Mouse (Mus musculus): ENCODE measurements around the gene Slc4a1. TPM values are rescaled to one million over a fixed set of nuclear protein-coding genes. Genes with fewer than 3 reads are reported as not detected.

Gene Slc4a1
- total and polyA plus RNA-seq, 2 experiments from 2014 or later, result 0.24 to 0.68 TPM

DNA sequence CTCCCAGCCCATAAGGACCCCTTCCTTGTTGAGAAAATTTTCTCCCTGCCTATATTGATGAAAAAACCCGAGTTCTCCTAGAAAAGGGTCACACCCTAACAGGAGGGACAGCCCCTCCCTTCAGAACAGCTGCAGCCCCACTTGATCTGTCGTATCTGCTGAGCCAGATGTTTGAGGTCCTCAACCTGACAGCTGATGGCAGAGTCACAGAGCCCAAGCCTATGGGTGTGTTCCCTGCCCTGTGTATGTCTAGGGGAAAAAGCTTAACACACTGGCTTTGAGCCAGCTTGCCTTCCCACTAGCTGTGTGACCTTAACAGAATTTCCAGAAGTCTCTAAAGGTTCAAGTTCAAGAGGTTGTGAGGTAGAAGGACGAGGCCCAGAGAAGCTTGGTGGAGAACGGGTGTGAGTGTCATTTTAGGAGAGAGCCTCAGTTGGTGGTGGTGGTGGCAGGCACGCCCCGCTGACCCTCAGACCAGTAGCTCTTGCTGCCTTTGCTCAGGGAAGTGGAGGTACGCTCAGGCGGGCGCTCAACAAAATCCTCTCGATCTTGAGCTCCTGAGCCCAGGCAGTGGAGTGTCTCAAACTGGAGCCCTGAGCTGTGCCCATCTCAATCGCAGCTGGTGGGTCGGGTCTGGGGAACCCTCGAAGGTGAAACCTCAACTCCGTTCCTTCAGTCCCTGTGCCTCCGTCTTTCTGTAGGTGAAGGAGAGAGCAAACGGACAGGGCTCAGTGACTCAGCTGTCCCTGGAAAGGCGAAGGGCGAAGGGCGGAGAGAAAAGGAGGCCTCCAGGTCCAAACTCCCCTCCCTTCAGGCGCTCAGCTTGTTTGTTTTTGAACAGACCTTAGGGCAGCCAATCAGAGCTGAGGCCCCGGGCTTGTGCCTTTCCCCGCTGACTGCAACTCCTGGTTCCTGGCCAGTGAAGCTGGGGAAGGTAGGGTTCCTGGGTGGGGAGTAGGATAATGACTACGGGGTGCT, 9.5 kb upstream of the Slc4a1 start:
- Histone ChIP-seq H3K4me2 (ENCODE audit: low read depth) (peak overlapping the region; percentile 29), H3K4me3 (ENCODE audit: low read depth, low read length) (no peak overlapping the region)

DNA sequence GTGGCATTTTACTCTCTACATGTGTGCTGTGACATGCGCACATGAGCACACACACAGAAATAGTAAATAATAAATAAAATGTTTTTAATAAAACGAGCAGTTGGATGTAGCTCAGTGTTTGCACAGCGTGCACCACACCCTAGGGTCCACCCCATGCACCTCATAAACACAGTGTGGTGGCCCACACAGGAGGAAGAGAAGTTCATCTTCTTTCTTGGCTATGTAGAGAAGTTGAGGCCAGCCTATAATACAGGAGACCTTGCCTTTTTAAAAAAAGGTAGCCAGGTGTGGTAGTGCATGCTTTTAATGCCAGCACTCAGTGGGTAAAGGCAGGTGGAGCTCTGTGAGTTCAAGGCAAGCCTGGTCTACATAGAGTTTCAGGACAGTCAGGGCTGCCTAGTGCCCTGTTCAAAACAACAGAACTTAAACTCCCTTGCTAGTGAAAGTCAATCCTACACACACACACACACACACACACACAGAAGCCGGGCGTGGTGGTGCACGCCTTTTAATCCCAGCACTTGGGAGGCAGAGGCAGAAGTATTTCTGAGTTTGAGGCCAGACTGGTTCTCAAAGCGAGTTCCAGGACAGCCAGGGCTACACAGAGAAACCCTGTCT, 8.2 kb upstream of the Slc4a1 start:
- WGBS, result 85% methylated on average over 7 of the region's 7 CpGs
- Histone ChIP-seq H3K27ac (ENCODE audit: low read depth, low read length) (no peak overlapping the region), H3K9me3 (ENCODE audit: low read length) (no peaks in the 10 kb centered on the region), H3K9ac (no peak overlapping the region), H3K36me3 (ENCODE audit: insufficient read depth) (no peaks in the 10 kb centered on the region), H3K4me1 (ENCODE audit: insufficient read depth) (no peaks in the 10 kb centered on the region), H3K4me2 (ENCODE audit: low read depth) (no peak overlapping the region), H3K4me3 (ENCODE audit: low read depth, low read length) (no peak overlapping the region), H3K27me3 (ENCODE audit: insufficient read depth, low read length) (no peaks in the 10 kb centered on the region)
- DNase-seq (no peak), ATAC-seq (no peak)
- no peak for TF ChIP-seq CTCF (IDR thresholded peaks at IDR 0.05; ENCODE audit: low read depth)

More for the DNA sequence above, 9.5 kb upstream of the Slc4a1 start:
- ATAC-seq, result no peak
- Histone ChIP-seq H3K27ac (ENCODE audit: low read depth, low read length) (no peak overlapping the region), H3K36me3 (ENCODE audit: insufficient read depth) (no peaks in the 10 kb centered on the region), H3K27me3 (ENCODE audit: insufficient read depth, low read length) (no peaks in the 10 kb centered on the region), H3K4me1 (ENCODE audit: insufficient read depth) (no peaks in the 10 kb centered on the region), H3K9ac (no peak overlapping the region), H3K9me3 (ENCODE audit: low read length) (no peaks in the 10 kb centered on the region)
- WGBS, result 6% methylated on average over 22 of the region's 23 CpGs
- no peak for TF ChIP-seq CTCF (IDR thresholded peaks at IDR 0.05; ENCODE audit: low read depth)
- no peak for DNase-seq

DNA sequence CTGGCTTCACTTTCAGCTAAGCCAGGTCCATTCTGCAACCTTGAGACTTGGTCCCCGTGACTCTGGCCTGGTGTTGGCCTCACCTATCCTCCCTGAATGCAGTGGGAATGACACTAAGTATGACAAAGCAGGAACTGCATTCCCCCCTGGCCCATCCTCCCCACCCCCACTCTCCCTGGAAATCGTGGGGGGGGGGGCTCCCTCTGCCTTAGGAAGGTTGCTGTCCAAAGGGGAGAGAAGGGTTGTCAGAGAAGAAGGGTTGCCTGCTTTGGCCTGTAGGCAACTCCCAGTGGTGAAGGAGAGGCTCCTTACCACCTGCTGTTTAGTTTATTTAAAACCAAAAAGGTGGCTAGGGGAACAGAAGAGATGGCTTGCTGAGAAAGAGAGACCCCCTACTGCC, 7.6 kb upstream of the Slc4a1 start:
- H3K4me1 ChIP-seq (ENCODE audit: insufficient read depth), result no peaks in the 10 kb centered on the region
- 30% methylated on average over 2 of the region's 2 CpGs for WGBS
- no peak overlapping the region for H3K4me2 ChIP-seq (ENCODE audit: low read depth)
- TF ChIP-seq CTCF (IDR thresholded peaks at IDR 0.05; ENCODE audit: low read depth), result no peak
- DNase-seq, result no peak
- no peaks in the 10 kb centered on the region for H3K9me3 ChIP-seq (ENCODE audit: low read length)
- H3K27me3 ChIP-seq (ENCODE audit: insufficient read depth, low read length), result no peaks in the 10 kb centered on the region
- no peaks in the 10 kb centered on the region for H3K36me3 ChIP-seq (ENCODE audit: insufficient read depth)
- no peak overlapping the region for H3K4me3 ChIP-seq (ENCODE audit: low read depth, low read length)
- no peak overlapping the region for H3K27ac ChIP-seq (ENCODE audit: low read depth, low read length)
- no peak for ATAC-seq
- no peak overlapping the region for H3K9ac ChIP-seq

DNA sequence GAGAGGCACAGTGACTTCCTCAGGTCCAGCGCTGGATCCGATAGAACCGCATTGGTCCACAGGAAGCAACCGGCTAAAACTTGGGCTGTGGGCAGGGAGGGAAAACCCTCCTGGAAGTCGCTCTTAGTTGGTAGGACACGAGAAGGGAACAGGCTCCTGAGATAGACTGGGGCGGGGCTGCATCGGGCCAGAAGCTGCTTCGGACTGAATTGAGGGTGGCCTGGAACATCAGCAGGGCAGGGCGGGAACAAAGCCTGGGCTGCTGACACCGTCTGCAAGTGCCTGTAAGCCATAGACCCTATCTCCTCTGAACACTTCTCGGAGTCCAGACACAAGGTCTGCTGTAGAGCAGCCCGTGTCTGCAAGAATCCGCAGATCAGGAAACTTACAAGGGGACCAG, 6.9 kb upstream of the Slc4a1 start:
- whole genome bisulfite sequencing, result 47% methylated on average over 13 of the region's 14 CpGs
- no peak overlapping the region for H3K27ac ChIP-seq (ENCODE audit: low read depth, low read length)
- H3K9me3 ChIP-seq (ENCODE audit: low read length), result no peaks in the 10 kb centered on the region
- no peak for TF ChIP-seq CTCF (IDR thresholded peaks at IDR 0.05; ENCODE audit: low read depth)
- ATAC-seq, result no peak
- no peak overlapping the region for H3K9ac ChIP-seq
- H3K27me3 ChIP-seq (ENCODE audit: insufficient read depth, low read length), result no peaks in the 10 kb centered on the region
- no peaks in the 10 kb centered on the region for H3K36me3 ChIP-seq (ENCODE audit: insufficient read depth)
- H3K4me1 ChIP-seq (ENCODE audit: insufficient read depth), result no peaks in the 10 kb centered on the region
- H3K4me3 ChIP-seq (ENCODE audit: low read depth, low read length), result no peak overlapping the region
- H3K4me2 ChIP-seq (ENCODE audit: low read depth), result no peak overlapping the region
- no peak for DNase-seq

DNA sequence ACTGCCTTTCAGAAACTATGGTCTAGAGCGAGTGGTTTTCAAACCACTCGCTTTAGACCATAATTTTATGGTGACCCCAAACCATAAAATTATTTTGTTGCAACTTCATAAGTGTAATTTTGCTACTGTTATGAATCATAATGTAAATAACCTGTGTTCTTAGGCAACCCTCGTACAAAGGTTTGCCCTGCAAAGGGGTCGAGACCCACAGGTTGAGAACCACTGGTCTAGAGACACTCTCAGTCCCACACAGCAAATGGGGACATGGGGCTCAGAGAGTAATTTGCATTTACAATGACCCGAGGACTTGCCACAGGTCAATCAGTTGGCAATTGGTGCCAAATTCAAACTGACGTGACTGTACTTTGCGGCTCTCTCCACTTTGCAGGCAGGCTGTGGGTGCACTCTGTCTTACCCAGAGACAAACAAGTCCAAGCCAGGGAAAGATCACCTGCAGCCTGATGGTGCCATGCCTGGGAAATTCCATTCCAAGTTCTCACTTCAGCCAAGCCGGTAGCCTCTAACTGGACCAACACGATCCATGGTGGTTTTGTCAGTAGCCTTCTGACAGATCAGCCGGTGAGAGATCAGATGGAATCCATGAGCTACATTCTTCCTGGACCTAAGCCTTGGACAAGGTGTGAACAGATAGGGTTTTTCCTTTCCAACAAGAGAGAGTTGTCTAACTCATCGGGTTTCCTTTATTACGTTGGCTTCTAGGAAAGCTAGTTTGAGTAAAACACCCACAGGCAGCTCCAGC, 6.1 kb upstream of the Slc4a1 start:
- DNase-seq (no peak), ATAC-seq (no peak)
- Histone ChIP-seq H3K4me1 (ENCODE audit: insufficient read depth) (no peaks in the 10 kb centered on the region), H3K27me3 (ENCODE audit: insufficient read depth, low read length) (no peaks in the 10 kb centered on the region), H3K9me3 (ENCODE audit: low read length) (no peaks in the 10 kb centered on the region), H3K4me3 (ENCODE audit: low read depth, low read length) (no peak overlapping the region), H3K27ac (ENCODE audit: low read depth, low read length) (no peak overlapping the region), H3K36me3 (ENCODE audit: insufficient read depth) (no peaks in the 10 kb centered on the region), H3K9ac (no peak overlapping the region), H3K4me2 (ENCODE audit: low read depth) (no peak overlapping the region)
- no peak for TF ChIP-seq CTCF (IDR thresholded peaks at IDR 0.05; ENCODE audit: low read depth)
- 86% methylated on average over 12 of the region's 12 CpGs for WGBS

DNA sequence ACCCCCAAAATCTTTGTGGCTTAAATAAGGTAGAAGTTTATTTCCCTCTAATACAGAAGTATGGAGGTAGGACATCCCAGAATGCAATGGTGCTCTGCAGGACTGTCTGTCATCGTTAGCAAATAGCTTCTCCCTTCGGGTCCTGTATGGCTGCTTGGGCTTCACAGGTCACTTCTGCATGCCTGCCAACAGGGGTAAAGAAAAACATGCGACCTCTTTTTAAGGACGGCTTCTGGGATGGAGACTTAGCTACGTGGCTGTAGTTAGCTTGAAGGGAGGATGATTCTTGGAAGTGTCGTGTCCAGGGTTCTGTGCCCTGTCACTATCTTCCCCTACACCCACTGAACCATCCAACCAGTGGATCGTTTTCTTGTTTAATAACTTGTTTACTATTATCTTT, 4.3 kb upstream of the Slc4a1 start:
- WGBS, result 57% methylated on average over 7 of the region's 7 CpGs
- Histone ChIP-seq H3K27me3 (ENCODE audit: insufficient read depth, low read length) (no peaks in the 10 kb centered on the region), H3K9me3 (ENCODE audit: low read length) (no peaks in the 10 kb centered on the region), H3K4me1 (ENCODE audit: insufficient read depth) (no peaks in the 10 kb centered on the region), H3K4me2 (ENCODE audit: low read depth) (no peak overlapping the region), H3K27ac (ENCODE audit: low read depth, low read length) (no peak overlapping the region), H3K36me3 (ENCODE audit: insufficient read depth) (no peaks in the 10 kb centered on the region), H3K4me3 (ENCODE audit: low read depth, low read length) (no peak overlapping the region), H3K9ac (no peak overlapping the region)
- ATAC-seq (no peak), DNase-seq (no peak)
- no peak for TF ChIP-seq CTCF (IDR thresholded peaks at IDR 0.05; ENCODE audit: low read depth)

All from forebrain, postnatal 0 days (tissue).